Mouse (Mus musculus) lung, postnatal 0 days (tissue): ENCODE data around the gene Vps25.
A peak's percentile ranks its signal among the peaks of the same experiment; 100 is the strongest.

Source experiments
- CTCF ChIP-seq: IDR thresholded peaks from 2 replicates; pipeline ENCODE4 v1.5.1; 2016; ENCODE audit warnings: antibody characterized with exemption, mild to moderate bottlenecking
- EP300 ChIP-seq: IDR thresholded peaks from 2 replicates; pipeline ENCODE4 v1.6.1; 2016; ENCODE audit warnings: antibody characterized with exemption, mild to moderate bottlenecking, control low read depth

- peak; percentile 66 for TF ChIP-seq CTCF
- no peak for TF ChIP-seq EP300
Observed at GRCm38 (mm10) chr11:101226065-101226701, 27.3 kb upstream of the Vps25 start, which contains the start of gene Ezh1.
